Mouse (Mus musculus): ENCODE data around the gene Fam213a.

GRCm38 (mm10) chr14:40966862-40967597 lies 46.6 kb downstream of the Fam213a start:
- TF ChIP-seq CTCF (IDR thresholded peaks at IDR 0.05) (0 out of 2 replicates have a peak, but pooled peaks have one; percentile 4), EP300 (IDR thresholded peaks at IDR 0.05) (no peak; the same call in 1 of the 2 replicates)

Measured in lung, postnatal 0 days (tissue).